ENCODE assay signal across 8 mouse cellular contexts in genomic region chr8:70880126-70880525, GRCm38 (mm10). TPM values are rescaled to one million over a fixed set of nuclear protein-coding genes. Genes with fewer than 3 reads are reported as not detected.
DNase-seq lines count a peak whose midpoint lies in the region; ATAC-seq and TF ChIP-seq lines count a peak whose summit lies in the region.

No protein-coding gene starts in this region.

- TF ChIP-seq CTCF in left cerebral cortex, adult 2 months (IDR thresholded peaks at IDR 0.05): no peak; the same call in 1 of the 2 replicates
- peak; percentile 35; the same call in 1 of the 2 replicates for TF ChIP-seq CTCF in kidney, postnatal 0 days (IDR thresholded peaks at IDR 0.05; ENCODE audit: low read depth)

- H3K4me1 ChIP-seq in embryonic facial prominence, embryonic 15.5 days: peaks cover 16% of the 10 kb centered on the region
- H3K4me1 ChIP-seq in kidney, postnatal 0 days (replicated peaks; ENCODE audit: insufficient read depth, low read length): 0 out of 2 replicates have a peak, but pooled peaks cover 6% of the 10 kb centered on the region

- peak; percentile 37; the same call in 1 of the 2 replicates for ATAC-seq in embryonic facial prominence, embryonic 15.5 days (ENCODE audit: insufficient number of reproducible peaks, low FRiP score, low TSS enrichment, low read depth)
- peak; percentile 53 for ATAC-seq in kidney, postnatal 0 days (replicated peaks; ENCODE audit: low FRiP score, low read depth)
- ATAC-seq in megakaryocyte progenitor cell, adult 5-6 weeks (replicated peaks; ENCODE audit: poor library complexity): no peak

- peak overlapping the region; percentile 22 for H3K27ac ChIP-seq in left cerebral cortex, adult 2 months
- peak overlapping the region; percentile 69 for H3K27ac ChIP-seq in embryonic facial prominence, embryonic 15.5 days (replicated peaks)
- H3K27ac ChIP-seq in kidney, postnatal 0 days: no peak overlapping the region

- no peak overlapping the region for H3K4me2 ChIP-seq in embryonic facial prominence, embryonic 15.5 days (replicated peaks)
- H3K4me2 ChIP-seq in kidney, postnatal 0 days (ENCODE audit: low read length): no peak overlapping the region

- no peak overlapping the region for H3K4me3 ChIP-seq in left cerebral cortex, adult 2 months
- H3K4me3 ChIP-seq in embryonic facial prominence, embryonic 15.5 days (replicated peaks): no peak overlapping the region
- H3K4me3 ChIP-seq in kidney, postnatal 0 days (replicated peaks; ENCODE audit: low read depth, low read length): no peak overlapping the region

- no peaks in the 10 kb centered on the region; the same call in none of the 2 replicates for H3K27me3 ChIP-seq in embryonic facial prominence, embryonic 15.5 days
- H3K27me3 ChIP-seq in kidney, postnatal 0 days (ENCODE audit: insufficient read depth, low read length): no peaks in the 10 kb centered on the region

- no peak overlapping the region for H3K9ac ChIP-seq in embryonic facial prominence, embryonic 15.5 days
- H3K9ac ChIP-seq in kidney, postnatal 0 days (ENCODE audit: low read depth, low read length): no peak overlapping the region

- 4% methylated on average over 4 of the region's 4 CpGs for WGBS in embryonic facial prominence, embryonic 15.5 days
- WGBS in kidney, postnatal 0 days: 6% methylated on average over 4 of the region's 4 CpGs

- no peaks in the 10 kb centered on the region for H3K9me3 ChIP-seq in embryonic facial prominence, embryonic 15.5 days (replicated peaks)
- H3K9me3 ChIP-seq in kidney, postnatal 0 days (replicated peaks; ENCODE audit: low read length): no peaks in the 10 kb centered on the region

- intact Hi-C loops in left cerebral cortex, adult 2 months (cut with DNase I): no loop called here

- H3K36me3 ChIP-seq in embryonic facial prominence, embryonic 15.5 days: no peaks in the 10 kb centered on the region
- no peaks in the 10 kb centered on the region for H3K36me3 ChIP-seq in kidney, postnatal 0 days (ENCODE audit: insufficient read depth, low read length)

- no peak for DNase-seq in left cerebral cortex, adult 2 months (ENCODE audit: extremely low spot score in 1 of 2, low spot score in 2 of 2)
- DNase-seq in left cerebral cortex, adult 18-20 months (ENCODE audit: low spot score in 2 of 2): no peak
- DNase-seq in adrenal gland, postnatal 14 days: peak; percentile 74
- DNase-seq in kidney, postnatal 0 days (ENCODE audit: low spot score): peak; percentile 16
- no peak for DNase-seq in ovary, postnatal 36 days (ENCODE audit: low spot score)
- no peak for DNase-seq in thymus, postnatal 25 days

RNA-seq across cellular contexts. Expression of gene Ccdc124, which starts 6.4 kb away (rescaled TPM):
- 10 to 100 TPM; 94.8 to 99.0 TPM for total RNA-seq in left cerebral cortex, adult 2 months (2021)
- total RNA-seq in left cerebral cortex, adult 18-20 months (2021): 100 to 1,000 TPM; 101 to 102 TPM
- 52.2 and 52.9 TPM in 2 replicates for total RNA-seq in adrenal gland, postnatal 14 days (2021)
- 99.6 and 104 TPM in 2 replicates for polyA plus RNA-seq in embryonic facial prominence, embryonic 15.5 days (2015; fragmentation: Nextera tagmentation; extraction: Ambion mirVana)
- polyA plus RNA-seq in kidney, postnatal 0 days (2015; fragmentation: Nextera tagmentation; extraction: Ambion mirVana): 87.2 and 90.3 TPM in 2 replicates
- 27.6 and 37.2 TPM in 2 replicates for total RNA-seq in megakaryocyte progenitor cell, adult 5-6 weeks (2015)
- total RNA-seq in megakaryocyte progenitor cell, adult 5-6 weeks (2017): 33.9 and 37.1 TPM in 2 replicates

RNA-seq across cellular contexts. Expression of gene Slc5a5, which starts 12.4 kb away (rescaled TPM):
- total RNA-seq in left cerebral cortex, adult 2 months (2021): 10 to 100 TPM in 1 of 2 experiments, 1 to 10 TPM in 1; 9.9 to 10.3 TPM
- total RNA-seq in left cerebral cortex, adult 18-20 months (2021): 10 to 100 TPM; 12.8 to 13.0 TPM
- 0.30 TPM in 1 of 2 replicates, not detected in the other for total RNA-seq in adrenal gland, postnatal 14 days (2021)
- polyA plus RNA-seq in embryonic facial prominence, embryonic 15.5 days (2015; fragmentation: Nextera tagmentation; extraction: Ambion mirVana): 0.45 and 0.64 TPM in 2 replicates
- 0.09 and 0.11 TPM in 2 replicates for polyA plus RNA-seq in kidney, postnatal 0 days (2015; fragmentation: Nextera tagmentation; extraction: Ambion mirVana)
- total RNA-seq in megakaryocyte progenitor cell, adult 5-6 weeks (2015): 0.07 TPM in 1 of 2 replicates, not detected in the other
- not detected in 2 replicates for total RNA-seq in megakaryocyte progenitor cell, adult 5-6 weeks (2017)

RNA-seq across cellular contexts. Expression of gene Kcnn1, which starts 17.1 kb away (rescaled TPM):
- total RNA-seq in left cerebral cortex, adult 2 months (2021): 10 to 100 TPM; 20.0 to 20.4 TPM
- total RNA-seq in left cerebral cortex, adult 18-20 months (2021): 10 to 100 TPM; 17.4 to 19.3 TPM
- total RNA-seq in adrenal gland, postnatal 14 days (2021): 2.9 and 3.8 TPM in 2 replicates
- 3.8 and 5.6 TPM in 2 replicates for polyA plus RNA-seq in embryonic facial prominence, embryonic 15.5 days (2015; fragmentation: Nextera tagmentation; extraction: Ambion mirVana)
- polyA plus RNA-seq in kidney, postnatal 0 days (2015; fragmentation: Nextera tagmentation; extraction: Ambion mirVana): 4.2 and 5.5 TPM in 2 replicates
- total RNA-seq in megakaryocyte progenitor cell, adult 5-6 weeks (2015): 0.12 and 0.42 TPM in 2 replicates
- 0.84 and 0.92 TPM in 2 replicates for total RNA-seq in megakaryocyte progenitor cell, adult 5-6 weeks (2017)

RNA-seq across cellular contexts. Expression of gene Rpl18a, which starts 17.1 kb away (rescaled TPM):
- total RNA-seq in left cerebral cortex, adult 2 months (2021): 100 to 1,000 TPM; 588 to 633 TPM
- 100 to 1,000 TPM; 682 to 726 TPM for total RNA-seq in left cerebral cortex, adult 18-20 months (2021)
- total RNA-seq in adrenal gland, postnatal 14 days (2021): 1,399 and 1,708 TPM in 2 replicates
- polyA plus RNA-seq in embryonic facial prominence, embryonic 15.5 days (2015; fragmentation: Nextera tagmentation; extraction: Ambion mirVana): 4,781 and 4,906 TPM in 2 replicates
- polyA plus RNA-seq in kidney, postnatal 0 days (2015; fragmentation: Nextera tagmentation; extraction: Ambion mirVana): 5,183 and 5,941 TPM in 2 replicates
- total RNA-seq in megakaryocyte progenitor cell, adult 5-6 weeks (2015): 7,432 and 8,014 TPM in 2 replicates
- 2,240 and 2,571 TPM in 2 replicates for total RNA-seq in megakaryocyte progenitor cell, adult 5-6 weeks (2017)

RNA-seq across cellular contexts. Expression of gene Map1s, which starts 25.6 kb away (rescaled TPM):
- total RNA-seq in left cerebral cortex, adult 2 months (2021): 10 to 100 TPM; 80.4 to 95.7 TPM
- total RNA-seq in left cerebral cortex, adult 18-20 months (2021): 10 to 100 TPM; 87.1 to 98.0 TPM
- 26.2 and 32.1 TPM in 2 replicates for total RNA-seq in adrenal gland, postnatal 14 days (2021)
- polyA plus RNA-seq in embryonic facial prominence, embryonic 15.5 days (2015; fragmentation: Nextera tagmentation; extraction: Ambion mirVana): 50.1 and 50.2 TPM in 2 replicates
- 32.5 and 34.1 TPM in 2 replicates for polyA plus RNA-seq in kidney, postnatal 0 days (2015; fragmentation: Nextera tagmentation; extraction: Ambion mirVana)
- total RNA-seq in megakaryocyte progenitor cell, adult 5-6 weeks (2015): 14.4 and 14.7 TPM in 2 replicates
- total RNA-seq in megakaryocyte progenitor cell, adult 5-6 weeks (2017): 13.2 and 14.4 TPM in 2 replicates

Comparison
In these comparisons a context has a peak if more than half of its experiments do, and no peak if none do; other contexts are left out.
1. DNase-seq: peak in adrenal gland, postnatal 14 days (single experiment) and kidney, postnatal 0 days (single experiment); none in left cerebral cortex, adult 2 months (0 of 2), left cerebral cortex, adult 18-20 months (0 of 2), ovary, postnatal 36 days (single experiment) and thymus, postnatal 25 days (single experiment).